Mouse (Mus musculus): ENCODE results near the gene 1700020D05Rik.
"Not testable (repeated sequence)": the region's sequence is repeated elsewhere in the genome, so short reads cannot be mapped to it uniquely, and the experiment has no call there.

The 1700020D05Rik gene

DNA sequence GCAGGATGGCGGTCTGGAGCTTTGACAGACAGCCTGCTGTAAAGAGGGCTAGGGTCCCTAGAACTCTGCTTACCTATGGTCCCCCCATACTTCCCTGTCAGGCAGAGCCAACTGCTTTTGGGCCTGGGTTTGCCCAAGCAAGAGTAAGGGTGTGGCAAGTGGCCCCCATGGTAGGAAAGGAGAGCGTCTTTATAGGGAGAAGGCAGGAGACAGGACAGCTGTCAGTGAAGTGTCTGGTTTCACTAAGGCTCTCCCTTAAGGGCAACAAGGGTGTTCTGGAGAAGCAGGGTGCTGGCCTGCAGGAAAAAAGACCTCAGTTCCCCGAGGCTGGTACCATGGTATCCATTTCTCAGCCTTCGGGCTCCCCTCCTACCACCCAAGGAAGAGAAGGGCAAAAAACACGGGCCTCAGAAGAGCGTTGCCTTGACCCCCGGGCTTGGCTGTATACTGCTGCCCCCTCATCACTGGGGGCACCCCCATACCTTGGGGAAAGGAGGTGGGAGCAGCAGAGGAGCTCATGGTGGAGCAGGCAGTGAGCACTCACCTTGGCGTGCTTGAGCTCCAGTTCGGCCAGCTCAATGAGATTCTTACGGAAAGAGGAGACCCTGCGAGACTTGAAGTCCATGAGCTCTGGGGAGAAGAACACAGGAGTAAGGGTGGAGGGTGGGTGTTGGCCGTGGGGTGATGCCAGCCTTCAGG, 8.1 kb downstream of the 1700020D05Rik start:
- DNase-seq (ENCODE audit: low spot score): no peak

DNA sequence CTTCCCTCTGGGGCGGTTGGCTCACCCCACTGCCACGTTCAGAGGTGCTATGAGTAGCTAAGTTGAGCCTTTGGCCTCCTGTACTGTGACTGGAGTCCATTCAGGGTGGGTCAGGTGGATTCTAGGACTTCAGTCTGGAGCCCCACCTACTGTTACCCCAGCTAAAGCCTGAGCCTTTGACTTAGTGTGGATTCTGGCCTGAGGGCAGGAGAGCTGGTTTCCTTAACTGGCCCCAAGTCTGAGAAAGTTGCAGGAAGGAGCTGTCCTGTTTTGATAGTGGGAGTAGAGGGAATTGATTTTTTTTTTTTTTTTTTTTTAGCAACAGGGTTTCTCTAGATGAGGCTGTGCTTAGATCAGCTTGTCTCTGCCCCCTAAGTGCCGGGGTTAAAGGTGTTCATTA, 9.3 kb downstream of the 1700020D05Rik start:
- no peak for DNase-seq (ENCODE audit: low spot score)

DNA sequence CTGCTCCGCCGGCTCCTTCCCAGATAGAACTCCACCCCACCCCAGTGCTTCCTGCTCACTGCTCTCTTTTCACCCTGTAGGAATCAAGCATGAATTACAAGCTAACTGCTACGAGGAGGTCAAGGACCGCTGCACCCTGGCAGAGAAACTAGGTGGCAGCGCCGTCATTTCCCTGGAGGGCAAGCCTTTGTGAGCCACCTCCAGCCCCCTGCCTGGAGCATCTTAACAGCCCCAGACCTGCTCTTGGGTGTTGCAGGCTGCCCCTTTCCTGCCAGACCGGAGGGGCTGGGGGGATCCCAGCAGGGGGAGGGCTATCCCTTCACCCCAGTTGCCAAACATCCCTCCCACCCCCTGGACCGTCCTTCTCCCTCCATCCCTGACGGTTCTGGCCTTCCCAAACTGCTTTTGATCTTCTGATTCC, 10.3 kb downstream of the 1700020D05Rik start:
- DNase-seq (ENCODE audit: low spot score): not testable (repeated sequence)

DNA sequence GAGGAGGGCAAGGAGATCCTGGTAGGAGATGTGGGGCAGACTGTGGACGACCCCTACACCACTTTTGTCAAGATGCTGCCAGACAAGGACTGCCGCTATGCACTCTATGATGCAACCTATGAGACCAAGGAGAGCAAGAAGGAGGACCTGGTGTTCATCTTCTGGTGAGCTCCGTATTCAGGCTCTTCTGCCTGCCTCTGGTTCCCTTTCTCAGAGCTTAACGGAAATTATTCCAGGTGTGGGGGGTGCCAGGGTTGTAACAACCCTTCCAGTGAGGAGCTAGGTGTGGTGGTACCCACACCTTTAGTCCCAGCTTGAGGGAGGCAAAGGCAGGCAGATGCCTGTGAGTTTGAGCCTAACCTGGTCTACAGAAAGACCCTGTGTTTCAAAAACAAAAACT, 10.9 kb downstream of the 1700020D05Rik start:
- no peak for DNase-seq (ENCODE audit: low spot score)

DNA sequence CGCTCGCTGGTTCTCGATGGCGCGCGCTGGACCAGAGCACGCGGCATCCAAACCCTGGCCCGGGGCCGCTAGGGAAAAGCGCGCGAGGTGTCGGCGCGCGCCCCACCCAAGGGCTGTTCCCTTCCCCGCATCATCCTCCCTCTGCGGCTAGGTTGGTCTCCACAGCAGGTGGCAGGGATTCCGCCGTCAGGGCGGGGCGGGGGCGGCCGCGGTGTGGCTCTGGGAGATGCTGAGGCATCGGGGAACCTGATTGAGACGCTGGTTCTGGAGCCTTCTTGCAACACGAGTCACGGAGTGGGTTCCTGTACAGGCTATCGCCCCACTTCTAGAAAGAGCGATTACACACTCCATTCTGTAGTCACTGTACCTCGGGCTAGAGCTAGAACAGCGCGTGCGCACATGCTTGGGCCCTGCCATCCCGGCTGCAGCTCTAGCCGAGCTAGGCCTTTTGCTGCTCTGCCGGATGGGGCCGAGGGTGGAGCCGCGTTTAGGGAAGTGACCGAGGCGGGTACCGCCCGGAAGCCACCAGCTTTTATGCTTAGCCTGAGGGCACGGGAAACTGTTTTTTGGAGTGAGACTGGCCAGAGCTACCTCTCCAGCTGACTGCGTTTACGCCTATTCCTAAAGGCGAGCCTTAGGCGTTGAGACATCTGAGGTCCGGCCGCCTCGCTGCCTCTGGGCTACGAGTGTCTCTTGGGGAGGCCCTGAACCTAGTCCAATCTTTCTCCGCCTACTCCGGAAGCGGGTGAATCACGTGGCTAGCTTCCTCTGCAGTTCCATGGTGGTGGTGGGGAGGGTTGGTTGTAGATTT, 12.5 kb downstream of the 1700020D05Rik start:
- peak; percentile 82 for DNase-seq (ENCODE audit: low spot score)

DNA sequence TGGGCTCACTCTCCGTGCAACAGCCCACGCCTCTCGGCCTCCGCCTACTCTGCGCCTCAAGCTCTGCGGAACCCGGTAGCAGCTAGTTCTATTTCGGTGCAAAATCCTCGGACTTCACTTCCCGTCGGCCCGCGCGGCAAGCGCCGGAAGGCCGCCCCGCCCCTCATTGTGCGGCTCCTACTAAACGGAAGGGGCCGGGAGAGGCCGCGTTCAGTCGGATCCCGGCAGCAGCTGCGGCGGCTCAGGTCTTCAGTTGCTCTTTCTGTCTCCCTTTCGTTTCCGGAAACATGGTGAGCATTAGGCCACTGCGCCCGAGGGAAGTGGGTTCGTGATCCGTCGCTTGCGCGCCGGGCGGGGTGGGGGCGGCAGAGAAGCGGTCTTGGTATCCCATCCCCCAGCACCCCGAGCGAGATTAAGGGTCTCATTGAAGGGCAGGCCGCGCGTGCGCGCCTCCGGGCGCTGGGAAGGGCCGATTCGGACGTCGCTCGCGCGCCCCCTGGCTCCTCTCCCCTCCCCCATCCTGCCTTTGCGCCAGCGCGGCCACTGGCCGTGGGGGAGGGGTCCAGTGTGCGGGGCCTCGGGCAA, 13.2 kb downstream of the 1700020D05Rik start, which contains the start of gene Cfl1:
TSS of gene Cfl1 (plus strand) at position 143 of the 585 bp plus-strand sequence.
- peak; percentile 91 for DNase-seq (ENCODE audit: low spot score)

DNA sequence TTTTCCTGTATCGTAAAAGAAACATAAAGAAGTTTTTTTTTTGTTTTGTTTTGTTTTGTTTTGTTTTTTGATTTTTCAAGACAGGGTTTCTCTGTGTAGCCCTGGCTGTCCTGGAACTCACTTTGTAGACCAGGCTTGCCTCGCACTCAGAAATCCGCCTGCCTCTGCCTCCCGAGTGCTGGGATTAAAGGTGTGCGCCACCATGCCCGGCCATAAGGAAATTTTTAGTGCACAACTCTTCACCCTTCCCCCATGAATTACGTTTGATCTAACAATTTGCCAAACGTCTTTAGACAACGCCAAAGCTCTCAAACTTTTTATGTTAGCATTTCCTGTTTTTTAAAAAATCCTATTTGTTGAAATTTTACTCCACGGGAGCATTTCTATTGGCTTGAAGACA, 13.9 kb downstream of the 1700020D05Rik start:
- not testable (repeated sequence) for DNase-seq (ENCODE audit: low spot score)

DNA sequence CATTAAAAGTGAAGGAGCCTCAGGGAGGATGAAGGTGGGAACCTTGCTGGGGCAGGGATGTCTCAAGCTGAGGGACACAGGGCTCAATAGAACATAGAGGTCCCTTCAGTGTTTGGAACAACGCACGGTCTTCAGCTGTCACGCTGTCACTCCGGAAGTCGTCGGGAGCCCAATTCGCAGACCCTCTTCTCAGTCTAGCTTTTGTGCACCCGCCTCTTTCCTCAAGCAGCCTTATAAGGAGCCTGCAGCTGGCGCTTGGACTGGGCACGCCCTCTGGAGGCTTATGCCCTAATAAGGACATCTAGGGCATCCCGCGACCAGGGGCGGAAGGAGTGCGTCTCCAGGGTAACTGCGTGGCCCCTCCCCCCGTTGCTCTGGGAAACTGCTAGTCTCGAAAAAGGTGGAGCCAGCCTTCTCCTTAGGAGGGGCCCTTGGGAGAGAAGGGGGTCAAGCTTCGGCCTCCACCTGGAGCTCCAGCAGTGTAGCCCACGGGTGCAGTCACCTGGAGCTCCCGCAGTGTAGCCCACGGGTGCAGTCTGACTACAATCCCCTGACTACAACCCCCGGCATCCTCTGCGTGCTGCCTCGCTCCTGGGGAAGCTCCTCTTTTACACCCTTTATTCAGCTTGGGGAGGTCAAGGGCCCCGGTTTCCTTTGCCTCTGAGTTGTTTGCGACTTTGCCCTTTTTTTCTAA, 14.6 kb downstream of the 1700020D05Rik start:
- DNase-seq (ENCODE audit: low spot score): peak; percentile 95

DNA sequence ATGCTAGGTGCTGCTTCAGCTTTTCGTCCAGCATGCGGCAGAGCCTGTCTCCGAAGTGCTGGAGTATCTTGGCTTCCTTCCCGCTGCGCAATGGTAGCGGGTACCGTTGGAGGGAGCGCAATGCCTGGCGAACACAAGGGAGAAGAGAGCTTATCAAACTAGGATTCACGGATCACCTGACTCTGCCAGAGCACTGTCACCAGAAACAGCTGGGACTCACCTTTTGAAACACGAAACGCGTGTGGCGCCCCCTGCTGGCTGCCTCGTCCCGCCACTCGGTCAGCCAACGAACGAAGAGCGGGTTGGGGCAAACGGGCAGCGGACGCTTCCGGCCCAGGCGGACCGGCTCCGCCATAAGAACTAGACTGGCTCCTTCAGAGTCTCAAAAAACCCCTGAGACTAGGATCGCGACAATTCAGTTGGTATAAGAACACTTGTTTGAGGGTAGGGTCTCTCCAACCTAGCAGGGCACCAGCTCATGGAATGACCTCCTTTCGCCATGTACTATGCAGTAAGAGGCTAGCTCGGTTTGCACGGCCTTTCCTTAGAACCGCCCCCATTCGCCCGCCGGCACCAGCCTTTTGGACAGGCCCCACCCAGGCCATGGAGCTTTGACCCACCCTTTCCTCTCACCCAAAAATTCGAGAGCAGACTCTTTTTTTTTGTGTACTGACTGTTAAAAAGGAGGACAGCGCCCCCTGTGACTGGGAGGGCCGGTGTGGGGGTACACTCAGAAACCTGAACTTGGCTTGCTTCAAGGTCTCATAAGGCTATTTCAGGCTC, 15.6 kb downstream of the 1700020D05Rik start, which contains the start of gene Mus81:
TSS of gene Mus81 (minus strand) at position 635 of the 783 bp plus-strand sequence.
- peak; percentile 92 for DNase-seq (ENCODE audit: low spot score)

DNA sequence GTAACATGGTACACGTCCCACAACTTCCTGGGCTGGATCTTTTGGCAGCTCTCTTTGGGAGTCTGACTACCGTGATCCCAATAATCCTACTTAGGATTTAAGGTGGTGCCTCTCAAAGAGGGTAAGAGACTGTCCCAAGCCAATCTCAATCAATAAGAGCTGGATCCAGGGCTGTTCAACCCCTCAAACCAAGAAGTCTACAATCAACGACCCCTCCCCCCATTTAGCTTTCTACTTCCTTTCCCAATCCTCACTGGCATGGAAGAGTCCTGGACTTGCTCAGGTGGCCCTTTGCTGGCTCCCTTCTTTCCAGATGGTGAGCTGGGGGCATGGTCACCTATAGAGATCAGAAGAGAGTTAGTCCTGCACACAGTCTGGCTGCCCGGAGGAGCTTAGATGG, 16.8 kb downstream of the 1700020D05Rik start:
- no peak for DNase-seq (ENCODE audit: low spot score)

DNA sequence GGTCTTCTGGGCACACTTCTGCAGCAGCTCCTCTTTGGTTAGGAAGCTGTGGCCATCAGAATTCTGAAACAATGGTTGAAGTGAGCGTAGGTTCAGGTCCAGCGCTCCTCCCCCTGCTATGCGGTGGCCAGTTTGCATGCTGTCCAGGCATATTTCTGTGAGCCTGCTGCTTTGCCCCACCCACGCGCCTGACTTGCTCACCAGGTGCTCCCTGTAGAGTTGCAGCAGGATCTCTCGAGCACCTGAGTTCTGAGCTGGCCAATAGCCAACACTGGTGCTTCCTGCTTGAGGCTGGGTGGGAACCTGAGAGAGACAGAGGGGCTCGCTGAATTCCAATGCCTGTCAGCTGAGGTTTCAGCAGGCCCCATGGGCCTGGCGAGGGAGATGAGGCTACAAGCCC, 17.3 kb downstream of the 1700020D05Rik start:
- no peak for DNase-seq (ENCODE audit: low spot score)

DNA sequence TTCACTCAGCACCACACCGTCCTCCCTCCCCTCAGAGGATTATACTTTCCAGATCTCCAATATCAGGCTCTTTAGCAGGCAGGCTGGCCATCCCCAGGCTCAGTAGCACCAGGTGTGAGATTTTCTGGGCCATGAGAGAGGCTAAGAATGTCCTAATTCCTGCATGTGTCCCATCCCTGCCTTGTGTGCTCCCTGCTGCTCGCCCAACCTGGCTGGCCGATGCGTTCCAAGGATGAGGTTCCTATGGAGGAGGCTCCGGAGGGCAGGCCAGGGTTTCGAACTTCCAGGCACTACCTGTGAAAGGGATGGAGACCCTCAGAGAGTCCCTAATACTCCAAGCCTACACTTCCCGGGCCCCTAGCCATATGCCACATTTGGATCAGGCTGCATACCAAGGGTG, 17.8 kb downstream of the 1700020D05Rik start:
- DNase-seq (ENCODE audit: low spot score): no peak

DNA sequence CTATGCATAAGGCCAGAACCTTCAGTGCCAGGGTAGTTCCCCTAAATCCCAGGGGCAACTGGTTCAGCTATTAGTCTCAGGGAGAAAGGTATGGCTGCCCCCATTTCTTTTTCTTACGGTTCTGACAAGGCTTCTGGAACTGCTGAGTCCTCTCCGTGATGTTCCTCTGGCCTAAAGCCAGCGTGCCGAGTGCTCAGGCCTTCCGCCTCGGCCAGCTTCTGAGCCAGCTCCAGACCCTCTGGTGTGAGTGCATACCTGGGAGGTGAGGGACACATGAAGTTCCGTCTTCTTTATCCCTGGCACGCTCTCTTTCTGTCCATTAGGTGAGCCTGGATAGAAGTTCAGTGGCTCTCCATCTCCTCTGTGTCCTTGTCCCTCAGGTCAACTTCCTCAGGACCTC, 18.2 kb downstream of the 1700020D05Rik start:
- no peak for DNase-seq (ENCODE audit: low spot score)

DNA sequence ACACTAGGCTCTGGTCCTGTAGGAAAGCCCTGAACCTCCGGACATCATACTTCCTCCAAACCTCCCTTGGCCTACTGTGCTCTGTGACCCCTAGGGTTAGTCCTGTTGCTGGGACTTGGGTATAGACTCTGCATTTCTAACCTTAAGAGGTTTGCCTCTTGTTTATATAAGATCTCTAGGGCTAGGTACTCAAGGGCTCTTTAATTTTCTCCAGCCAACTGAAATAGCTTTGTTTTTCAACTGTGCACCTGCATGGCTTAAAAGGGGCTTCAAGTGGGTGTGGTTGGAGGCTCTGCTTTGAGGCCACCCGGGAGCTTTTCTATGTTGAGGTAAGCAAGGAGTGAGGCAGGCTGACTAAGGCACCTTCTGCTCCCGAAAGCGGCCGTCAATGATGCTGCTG, 19.1 kb downstream of the 1700020D05Rik start:
- no peak for DNase-seq (ENCODE audit: low spot score)

DNA sequence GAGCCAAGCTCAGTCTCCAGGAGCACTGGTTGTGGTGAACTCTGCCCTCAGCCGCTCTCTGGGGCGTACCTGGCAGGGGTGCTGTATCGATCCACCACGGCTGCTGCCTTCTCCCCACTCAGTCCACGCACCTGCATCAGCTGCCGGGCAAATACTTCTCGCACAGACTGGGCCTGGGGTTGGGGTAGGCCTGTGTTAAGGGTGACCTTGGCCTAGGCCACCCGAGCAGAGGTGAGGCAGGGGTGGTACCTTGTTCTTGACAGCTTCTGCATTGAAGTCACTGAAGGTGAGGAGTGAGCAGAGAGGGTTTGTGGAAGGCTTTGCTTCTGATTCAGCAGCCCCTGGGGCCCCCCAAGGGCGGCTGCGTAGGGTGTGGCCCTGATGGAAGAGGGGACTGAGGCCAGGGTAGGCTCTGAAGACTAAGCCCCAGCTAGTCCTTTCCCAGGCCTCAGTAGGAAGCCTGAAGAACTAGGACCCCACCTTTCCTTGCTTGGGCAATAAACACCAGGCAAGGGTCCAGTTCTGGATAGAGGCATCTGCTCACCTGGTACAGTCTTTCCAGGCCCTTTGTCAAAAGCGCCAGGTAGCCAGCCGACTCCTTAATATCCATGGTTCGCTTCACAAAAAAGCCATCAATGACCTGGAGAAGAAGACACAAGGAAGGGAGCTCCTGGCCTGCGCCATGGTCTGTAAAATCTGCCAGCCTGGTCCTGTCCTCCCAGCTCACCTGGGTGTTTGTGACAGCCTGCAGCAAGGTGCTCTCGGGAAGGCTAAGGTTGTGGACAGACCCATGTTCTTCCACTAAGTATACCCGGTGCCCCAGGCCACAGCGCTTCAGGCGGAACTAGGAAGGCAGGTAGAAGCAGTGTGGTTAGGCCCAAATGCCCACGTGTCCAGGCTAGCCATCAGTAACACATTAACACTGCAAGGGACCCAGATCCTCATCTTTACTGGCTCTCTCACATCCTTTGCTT, 19.9 kb downstream of the 1700020D05Rik start:
- DNase-seq (ENCODE audit: low spot score): no peak

DNA sequence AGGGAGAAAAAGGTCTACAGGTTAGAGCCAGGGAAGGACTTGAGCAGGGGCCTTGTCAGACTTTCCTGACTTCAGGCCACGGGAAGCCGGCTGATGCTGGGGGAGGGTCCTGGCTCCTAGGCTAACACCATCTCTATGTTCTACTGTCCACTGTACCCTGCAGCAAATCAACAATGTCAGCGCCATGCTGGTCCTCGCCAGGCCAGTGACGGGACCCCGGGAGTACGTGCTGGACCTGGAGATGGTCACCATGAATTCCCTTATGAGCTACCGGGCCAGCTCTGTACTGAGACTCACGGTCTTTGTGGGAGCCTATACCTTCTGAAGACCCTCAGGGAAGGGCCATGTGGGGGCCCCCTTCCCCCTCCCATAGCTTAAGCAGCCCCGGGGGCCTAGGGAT, 22.2 kb downstream of the 1700020D05Rik start:
- DNase-seq (ENCODE audit: low spot score): no peak

DNA sequence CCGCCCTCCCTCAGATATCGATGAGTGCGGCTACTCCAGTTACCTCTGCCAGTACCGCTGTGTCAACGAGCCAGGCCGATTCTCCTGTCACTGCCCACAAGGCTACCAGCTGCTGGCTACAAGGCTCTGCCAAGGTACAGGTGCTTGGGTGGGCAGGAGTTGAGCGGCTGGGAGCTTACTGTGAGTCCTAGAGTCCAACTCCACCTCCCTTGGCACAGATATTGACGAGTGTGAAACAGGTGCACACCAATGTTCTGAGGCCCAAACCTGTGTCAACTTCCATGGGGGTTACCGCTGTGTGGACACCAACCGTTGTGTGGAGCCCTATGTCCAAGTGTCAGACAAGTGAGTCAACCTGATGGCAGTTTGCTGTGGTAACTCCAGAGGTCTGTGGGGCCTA, 23.6 kb downstream of the 1700020D05Rik start:
- no peak for DNase-seq (ENCODE audit: low spot score)

DNA sequence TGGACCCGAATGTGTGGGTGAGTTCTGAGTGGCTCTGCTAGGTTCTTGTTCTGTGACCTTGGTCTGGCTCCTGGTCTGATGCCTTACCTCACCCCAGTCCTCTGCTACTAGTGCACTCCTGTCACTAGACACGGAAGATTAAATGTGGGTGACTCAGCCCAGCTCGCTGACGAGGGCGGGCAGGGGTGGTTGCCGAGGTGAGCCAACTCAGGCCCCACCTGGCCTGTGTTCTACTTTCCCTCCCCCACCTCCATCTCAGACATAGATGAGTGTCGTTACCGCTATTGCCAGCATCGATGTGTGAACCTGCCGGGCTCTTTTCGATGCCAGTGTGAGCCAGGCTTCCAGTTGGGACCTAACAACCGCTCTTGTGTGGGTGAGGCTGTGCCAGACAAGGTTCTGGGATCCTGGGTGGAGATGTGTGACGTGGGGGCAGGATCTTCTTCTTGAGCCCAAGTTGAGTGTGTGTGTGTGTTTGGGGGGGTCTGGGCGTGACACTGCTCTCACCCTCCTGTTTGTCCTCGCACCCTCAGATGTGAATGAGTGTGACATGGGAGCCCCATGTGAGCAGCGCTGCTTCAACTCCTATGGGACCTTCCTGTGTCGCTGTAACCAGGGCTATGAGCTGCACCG, 25.8 kb downstream of the 1700020D05Rik start:
- DNase-seq (ENCODE audit: low spot score): no peak

DNA sequence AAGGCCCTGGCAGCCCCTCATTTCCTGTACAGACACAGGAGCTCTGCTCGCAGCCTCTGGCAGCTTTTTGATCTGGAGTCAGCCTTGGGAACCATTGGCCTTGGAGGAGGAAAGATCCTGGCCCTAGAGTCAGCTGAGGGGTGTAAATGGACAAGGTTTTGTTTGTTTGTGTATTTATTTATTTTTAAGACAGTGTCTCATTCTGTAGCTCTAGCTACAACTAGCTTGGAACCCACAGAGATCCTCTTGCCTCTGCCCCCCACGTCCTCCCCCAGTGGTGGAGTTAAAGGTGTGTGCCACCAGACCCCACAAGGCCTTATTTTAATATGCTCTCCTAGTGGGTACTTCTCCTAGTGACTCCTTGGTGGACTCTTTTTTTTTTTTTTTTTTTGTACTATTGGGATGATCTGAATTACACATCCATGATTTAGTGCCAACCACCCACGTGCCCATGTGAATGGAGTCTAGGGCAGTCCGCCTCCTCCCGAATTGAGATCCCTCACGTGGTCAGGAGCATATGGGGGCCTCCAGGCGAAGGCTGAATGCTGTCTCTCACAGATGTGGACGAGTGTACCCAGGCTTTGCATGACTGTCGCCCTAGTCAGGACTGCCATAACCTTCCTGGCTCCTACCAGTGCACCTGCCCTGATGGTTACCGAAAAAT, 26.5 kb downstream of the 1700020D05Rik start:
- DNase-seq (ENCODE audit: low spot score): no peak

Measured in spleen, adult 12 weeks (tissue).